Mouse (Mus musculus): ENCODE measurements around the gene Setd5. TPM values are rescaled to one million over a fixed set of nuclear protein-coding genes. Genes with fewer than 3 reads are reported as not detected.

The Setd5 gene
- polyA plus RNA-seq, 1 experiment from 2014 or later, result 88.6 TPM

GRCm38 (mm10) chr6:113084590-113084989, 7.4 kb downstream of the Setd5 start:
- no peak overlapping the region for H3K4me2 ChIP-seq (ENCODE audit: low read depth, low read length, severe bottlenecking)
- ATAC-seq (replicated peaks; ENCODE audit: low FRiP score) (no peak), DNase-seq (ENCODE audit: low spot score) (no peak)
- 76% methylated on average over 4 of the region's 4 CpGs for WGBS
- no peak overlapping the region for H3K9ac ChIP-seq (ENCODE audit: low read length)
- H3K4me1 ChIP-seq (replicated peaks; ENCODE audit: control insufficient read depth, insufficient read depth, low read length), result peaks cover 10% of the 10 kb centered on the region
- H3K36me3 ChIP-seq (ENCODE audit: control insufficient read depth, insufficient read depth, low read length), result no peaks in the 10 kb centered on the region
- no peaks in the 10 kb centered on the region for H3K27me3 ChIP-seq (ENCODE audit: control insufficient read depth, insufficient read depth, low read length)
- H3K9me3 ChIP-seq (ENCODE audit: control insufficient read depth, low read length), result no peaks in the 10 kb centered on the region
- no peak overlapping the region for H3K27ac ChIP-seq (ENCODE audit: low read depth, low read length)
- no peak overlapping the region for H3K4me3 ChIP-seq (ENCODE audit: low read depth, low read length)

GRCm38 (mm10) chr6:113093206-113093605, 16.0 kb downstream of the Setd5 start:
- DNase-seq (ENCODE audit: low spot score) (no peak), ATAC-seq (replicated peaks; ENCODE audit: low FRiP score) (no peak)
- no peak overlapping the region for H3K4me2 ChIP-seq (ENCODE audit: low read depth, low read length, severe bottlenecking)
- no peak overlapping the region for H3K27ac ChIP-seq (ENCODE audit: low read depth, low read length)
- H3K36me3 ChIP-seq (ENCODE audit: control insufficient read depth, insufficient read depth, low read length), result no peaks in the 10 kb centered on the region
- no peaks in the 10 kb centered on the region for H3K4me1 ChIP-seq (replicated peaks; ENCODE audit: control insufficient read depth, insufficient read depth, low read length)
- no peaks in the 10 kb centered on the region for H3K9me3 ChIP-seq (ENCODE audit: control insufficient read depth, low read length)
- H3K4me3 ChIP-seq (ENCODE audit: low read depth, low read length), result no peak overlapping the region
- WGBS, result 94% methylated on average over 3 of the region's 3 CpGs
- no peak overlapping the region for H3K9ac ChIP-seq (ENCODE audit: low read length)
- H3K27me3 ChIP-seq (ENCODE audit: control insufficient read depth, insufficient read depth, low read length), result no peaks in the 10 kb centered on the region

DNA sequence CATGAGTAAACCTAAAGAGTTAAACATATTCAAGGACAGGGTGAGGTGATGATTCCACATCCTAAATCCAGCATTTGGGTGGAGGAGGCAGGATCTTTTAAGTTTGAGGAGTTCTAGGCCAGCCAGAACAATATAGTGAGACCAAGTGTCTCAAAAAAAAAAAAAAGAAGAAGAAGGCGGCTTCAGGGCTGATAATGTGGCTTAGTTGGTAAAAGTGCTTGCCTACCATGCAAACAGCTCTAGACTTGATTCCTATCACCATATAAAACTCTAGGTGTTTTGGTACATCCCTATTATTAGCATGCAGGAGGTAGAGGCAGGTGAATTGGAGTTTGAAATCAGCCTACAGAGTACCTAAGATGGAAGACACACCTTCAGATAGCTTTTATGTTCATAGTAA, 18.4 kb downstream of the Setd5 start:
- H3K27me3 ChIP-seq (ENCODE audit: control insufficient read depth, insufficient read depth, low read length), result no peaks in the 10 kb centered on the region
- no peaks in the 10 kb centered on the region for H3K36me3 ChIP-seq (ENCODE audit: control insufficient read depth, insufficient read depth, low read length)
- H3K4me3 ChIP-seq (ENCODE audit: low read depth, low read length), result no peak overlapping the region
- no peak overlapping the region for H3K27ac ChIP-seq (ENCODE audit: low read depth, low read length)
- no peak for ATAC-seq (replicated peaks; ENCODE audit: low FRiP score)
- H3K9ac ChIP-seq (ENCODE audit: low read length), result no peak overlapping the region
- H3K9me3 ChIP-seq (ENCODE audit: control insufficient read depth, low read length), result no peaks in the 10 kb centered on the region
- no peaks in the 10 kb centered on the region for H3K4me1 ChIP-seq (replicated peaks; ENCODE audit: control insufficient read depth, insufficient read depth, low read length)
- DNase-seq (ENCODE audit: low spot score), result no peak
- H3K4me2 ChIP-seq (ENCODE audit: low read depth, low read length, severe bottlenecking), result no peak overlapping the region
- 94% methylated on average over 1 of the region's 1 CpGs for WGBS

- no peaks in the 10 kb centered on the region for H3K27me3 ChIP-seq (ENCODE audit: control insufficient read depth, insufficient read depth, low read length)
- no peak overlapping the region for H3K27ac ChIP-seq (ENCODE audit: low read depth, low read length)
- no peaks in the 10 kb centered on the region for H3K9me3 ChIP-seq (ENCODE audit: control insufficient read depth, low read length)
- H3K4me1 ChIP-seq (replicated peaks; ENCODE audit: control insufficient read depth, insufficient read depth, low read length), result no peaks in the 10 kb centered on the region
- H3K4me2 ChIP-seq (ENCODE audit: low read depth, low read length, severe bottlenecking), result no peak overlapping the region
- WGBS, result 90% methylated on average over 5 of the region's 5 CpGs
- no peak overlapping the region for H3K9ac ChIP-seq (ENCODE audit: low read length)
- H3K4me3 ChIP-seq (ENCODE audit: low read depth, low read length), result no peak overlapping the region
- ATAC-seq (replicated peaks; ENCODE audit: low FRiP score) (no peak), DNase-seq (ENCODE audit: low spot score) (no peak)
- no peaks in the 10 kb centered on the region for H3K36me3 ChIP-seq (ENCODE audit: control insufficient read depth, insufficient read depth, low read length)
Observed at GRCm38 (mm10) chr6:113097662-113098061, 20.5 kb downstream of the Setd5 start.

- WGBS, result 62% methylated on average over 5 of the region's 5 CpGs
- Histone ChIP-seq H3K36me3 (ENCODE audit: control insufficient read depth, insufficient read depth, low read length) (no peaks in the 10 kb centered on the region), H3K9me3 (ENCODE audit: control insufficient read depth, low read length) (no peaks in the 10 kb centered on the region), H3K4me2 (ENCODE audit: low read depth, low read length, severe bottlenecking) (no peak overlapping the region), H3K9ac (ENCODE audit: low read length) (no peak overlapping the region; the same call in 1 of the 2 replicates), H3K27ac (ENCODE audit: low read depth, low read length) (peak overlapping the region; percentile 53), H3K4me1 (replicated peaks; ENCODE audit: control insufficient read depth, insufficient read depth, low read length) (no peaks in the 10 kb centered on the region), H3K4me3 (ENCODE audit: low read depth, low read length) (no peak overlapping the region), H3K27me3 (ENCODE audit: control insufficient read depth, insufficient read depth, low read length) (no peaks in the 10 kb centered on the region)
- ATAC-seq (replicated peaks; ENCODE audit: low FRiP score) (0 out of 2 replicates have a peak, but pooled peaks have one; percentile 36), DNase-seq (ENCODE audit: low spot score) (no peak)
Observed at GRCm38 (mm10) chr6:113099640-113100289, 22.6 kb downstream of the Setd5 start.

GRCm38 (mm10) chr6:113102541-113102940, 25.4 kb downstream of the Setd5 start:
- no peaks in the 10 kb centered on the region for H3K27me3 ChIP-seq (ENCODE audit: control insufficient read depth, insufficient read depth, low read length)
- no peaks in the 10 kb centered on the region for H3K4me1 ChIP-seq (replicated peaks; ENCODE audit: control insufficient read depth, insufficient read depth, low read length)
- H3K36me3 ChIP-seq (ENCODE audit: control insufficient read depth, insufficient read depth, low read length), result no peaks in the 10 kb centered on the region
- ATAC-seq (replicated peaks; ENCODE audit: low FRiP score), result no peak
- H3K4me3 ChIP-seq (ENCODE audit: low read depth, low read length), result no peak overlapping the region
- H3K9me3 ChIP-seq (ENCODE audit: control insufficient read depth, low read length), result no peaks in the 10 kb centered on the region
- WGBS, result 88% methylated on average over 4 of the region's 4 CpGs
- H3K9ac ChIP-seq (ENCODE audit: low read length), result no peak overlapping the region
- DNase-seq (ENCODE audit: low spot score), result no peak
- H3K27ac ChIP-seq (ENCODE audit: low read depth, low read length), result no peak overlapping the region
- no peak overlapping the region for H3K4me2 ChIP-seq (ENCODE audit: low read depth, low read length, severe bottlenecking)

GRCm38 (mm10) chr6:113103765-113104164, 26.6 kb downstream of the Setd5 start:
- Histone ChIP-seq H3K4me3 (ENCODE audit: low read depth, low read length) (no peak overlapping the region), H3K9ac (ENCODE audit: low read length) (no peak overlapping the region), H3K27me3 (ENCODE audit: control insufficient read depth, insufficient read depth, low read length) (no peaks in the 10 kb centered on the region), H3K4me2 (ENCODE audit: low read depth, low read length, severe bottlenecking) (no peak overlapping the region), H3K9me3 (ENCODE audit: control insufficient read depth, low read length) (no peaks in the 10 kb centered on the region), H3K36me3 (ENCODE audit: control insufficient read depth, insufficient read depth, low read length) (no peaks in the 10 kb centered on the region; the same call in 1 of the 2 replicates), H3K27ac (ENCODE audit: low read depth, low read length) (no peak overlapping the region), H3K4me1 (replicated peaks; ENCODE audit: control insufficient read depth, insufficient read depth, low read length) (no peaks in the 10 kb centered on the region)
- DNase-seq (ENCODE audit: low spot score) (peak; percentile 62), ATAC-seq (replicated peaks; ENCODE audit: low FRiP score) (0 out of 2 replicates have a peak, but pooled peaks have one; percentile 44)

GRCm38 (mm10) chr6:113109378-113109777, 32.2 kb downstream of the Setd5 start:
- Histone ChIP-seq H3K9me3 (ENCODE audit: control insufficient read depth, low read length) (no peaks in the 10 kb centered on the region), H3K4me3 (ENCODE audit: low read depth, low read length) (no peak overlapping the region), H3K9ac (ENCODE audit: low read length) (no peak overlapping the region), H3K27ac (ENCODE audit: low read depth, low read length) (no peak overlapping the region), H3K4me1 (replicated peaks; ENCODE audit: control insufficient read depth, insufficient read depth, low read length) (no peaks in the 10 kb centered on the region), H3K4me2 (ENCODE audit: low read depth, low read length, severe bottlenecking) (no peak overlapping the region), H3K27me3 (ENCODE audit: control insufficient read depth, insufficient read depth, low read length) (no peaks in the 10 kb centered on the region), H3K36me3 (ENCODE audit: control insufficient read depth, insufficient read depth, low read length) (peaks cover 2% of the 10 kb centered on the region)
- ATAC-seq (replicated peaks; ENCODE audit: low FRiP score) (no peak), DNase-seq (ENCODE audit: low spot score) (no peak)
- 90% methylated on average over 3 of the region's 3 CpGs for WGBS

- H3K9ac ChIP-seq (ENCODE audit: low read length), result no peak overlapping the region
- no peak overlapping the region for H3K4me2 ChIP-seq (ENCODE audit: low read depth, low read length, severe bottlenecking)
- no peaks in the 10 kb centered on the region for H3K4me1 ChIP-seq (replicated peaks; ENCODE audit: control insufficient read depth, insufficient read depth, low read length)
- no peaks in the 10 kb centered on the region for H3K9me3 ChIP-seq (ENCODE audit: control insufficient read depth, low read length)
- H3K4me3 ChIP-seq (ENCODE audit: low read depth, low read length), result no peak overlapping the region
- no peaks in the 10 kb centered on the region for H3K27me3 ChIP-seq (ENCODE audit: control insufficient read depth, insufficient read depth, low read length)
- WGBS, result 93% methylated on average over 7 of the region's 7 CpGs
- DNase-seq (ENCODE audit: low spot score) (no peak), ATAC-seq (replicated peaks; ENCODE audit: low FRiP score) (no peak)
- H3K27ac ChIP-seq (ENCODE audit: low read depth, low read length), result no peak overlapping the region
- H3K36me3 ChIP-seq (ENCODE audit: control insufficient read depth, insufficient read depth, low read length), result peaks cover 2% of the 10 kb centered on the region
Observed at GRCm38 (mm10) chr6:113109956-113110355, 32.8 kb downstream of the Setd5 start.

Measured in forebrain, embryonic 11.5 days (tissue).